Mouse (Mus musculus) forebrain, embryonic 11.5 days (tissue): ENCODE results near the gene Prol1. TPM values are rescaled to one million over a fixed set of nuclear protein-coding genes. Genes with fewer than 3 reads are reported as not detected.

Experiments used
- polyA plus RNA-seq: library from polyadenylated mRNA; unstranded; fragments of >200 nt; fragmentation: Nextera tagmentation; extraction: Ambion mirVana; gene quantifications from 2 replicates; pipeline ENCODE4 v1.2.1, GENCODE M21; 2014

The Prol1 gene
- polyA plus RNA-seq, 1 experiment from 2014 or later, result not detected

Other genes starting within 250 kb of the Prol1 start
- gene Smr2, start 230.8 kb upstream of the Prol1 start, polyA plus RNA-seq, result not detected in 2 replicates
- gene Gm11116, start 205.8 kb upstream of the Prol1 start, polyA plus RNA-seq, result not detected in 2 replicates
- not detected in 2 replicates for gene Gm11115, start 163.2 kb upstream of the Prol1 start, polyA plus RNA-seq
- not detected in 2 replicates for gene Gm7714, start 48.4 kb upstream of the Prol1 start, polyA plus RNA-seq
- gene Amtn, start 58.8 kb downstream of the Prol1 start, polyA plus RNA-seq, result not detected in 2 replicates
- gene Ambn, start 138.7 kb downstream of the Prol1 start, polyA plus RNA-seq, result not detected in 2 replicates
- gene Enam, start 170.7 kb downstream of the Prol1 start, polyA plus RNA-seq, result not detected in 2 replicates
- 0.48 TPM in 1 of 2 replicates, not detected in the other for gene Jchain, start 210.6 kb downstream of the Prol1 start, polyA plus RNA-seq
- gene Utp3, start 237.2 kb downstream of the Prol1 start, polyA plus RNA-seq, result 74.4 and 77.6 TPM in 2 replicates
- gene Rufy3, start 247.7 kb downstream of the Prol1 start, polyA plus RNA-seq, result 96.8 and 96.9 TPM in 2 replicates